Mouse (Mus musculus) frontal cortex, adult 2 months (tissue): Measurements from ENCODE around the gene Prss16. TPM values are rescaled to one million over a fixed set of nuclear protein-coding genes. Genes with fewer than 3 reads are reported as not detected.

Source experiments
- DNase-seq, 2 experiments: peaks; one replicate each; pipeline ENCODE4 v3.0.0; 2022; ENCODE audit warnings: low spot score in 1 of 2; ENCODE audit errors: extremely low spot score in 1 of 2
- polyA plus RNA-seq: library from polyadenylated mRNA; depleted of rRNA; stranded (reverse); fragments of >200 nt; gene quantifications from 2 replicates; pipeline ENCODE4 v1.2.3, GENCODE M21; 2012

Gene Prss16
- polyA plus RNA-seq, 1 experiment: 0.56 TPM

GRCm38 (mm10) chr13:22008707-22009106 lies 835 bp downstream of the Prss16 start:
- DNase-seq: no peak

- DNase-seq: no peak
These were observed 1.7 kb downstream of the Prss16 start for GRCm38 (mm10) chr13:22007872-22008271.

- DNase-seq: no peak
These were observed 2.4 kb downstream of the Prss16 start for GRCm38 (mm10) chr13:22007121-22007510.

- DNase-seq: peak in 1 of 2 experiments; percentile 31
These were observed 3.0 kb downstream of the Prss16 start for GRCm38 (mm10) chr13:22006334-22007120.

GRCm38 (mm10) chr13:22005605-22006333 lies 3.8 kb downstream of the Prss16 start:
- no peak for DNase-seq

GRCm38 (mm10) chr13:22001823-22002222 lies 7.7 kb downstream of the Prss16 start:
- no peak for DNase-seq

- no peak for DNase-seq
These were observed 8.2 kb downstream of the Prss16 start for GRCm38 (mm10) chr13:22001346-22001745.

- no peak for DNase-seq
These were observed 10.4 kb downstream of the Prss16 start for GRCm38 (mm10) chr13:21999147-21999546.

GRCm38 (mm10) chr13:21998412-21998811 lies 11.1 kb downstream of the Prss16 start:
- no peak for DNase-seq

GRCm38 (mm10) chr13:21997821-21998220 lies 11.7 kb downstream of the Prss16 start:
- no peak for DNase-seq

- no peak for DNase-seq
These were observed 12.2 kb downstream of the Prss16 start for GRCm38 (mm10) chr13:21997201-21997820.

GRCm38 (mm10) chr13:21996840-21997185 lies 12.7 kb downstream of the Prss16 start:
- no peak for DNase-seq

GRCm38 (mm10) chr13:21996101-21996839 lies 13.3 kb downstream of the Prss16 start:
- peak in 1 of 2 experiments; percentile 29 for DNase-seq

GRCm38 (mm10) chr13:21995331-21995914 lies 14.1 kb downstream of the Prss16 start:
- no peak for DNase-seq

GRCm38 (mm10) chr13:21994896-21995295 lies 14.6 kb downstream of the Prss16 start:
- DNase-seq: no peak

- peak in 1 of 2 experiments; percentile 64 for DNase-seq
These were observed 15.4 kb downstream of the Prss16 start for GRCm38 (mm10) chr13:21993957-21994738.

- no peak for DNase-seq
These were observed 17.0 kb downstream of the Prss16 start for GRCm38 (mm10) chr13:21992550-21992949.

GRCm38 (mm10) chr13:21984486-21984885 lies 25.1 kb downstream of the Prss16 start:
- no peak for DNase-seq

- no peak for DNase-seq
These were observed 27.7 kb downstream of the Prss16 start for GRCm38 (mm10) chr13:21981803-21982193.
